Mouse (Mus musculus): ENCODE results near the gene Col19a1.

Gene Col19a1

GRCm38 (mm10) chr1:24226941-24227711, 360.1 kb downstream of the Col19a1 start:
- no peak for DNase-seq (ENCODE audit: low spot score)

- DNase-seq (ENCODE audit: low spot score) = no peak
Measured at GRCm38 (mm10) chr1:24225825-24226526, 361.3 kb downstream of the Col19a1 start.

GRCm38 (mm10) chr1:24222981-24223612, 364.2 kb downstream of the Col19a1 start:
- DNase-seq (ENCODE audit: low spot score) = no peak

GRCm38 (mm10) chr1:24222231-24222630, 365.0 kb downstream of the Col19a1 start:
- no peak for DNase-seq (ENCODE audit: low spot score)

GRCm38 (mm10) chr1:24219041-24219440, 368.2 kb downstream of the Col19a1 start:
- no peak for DNase-seq (ENCODE audit: low spot score)

All from urinary bladder, postnatal 14 days (tissue).